Mouse (Mus musculus) olfactory bulb, adult 2 months (tissue): ENCODE results near the gene Os9. TPM values are rescaled to one million over a fixed set of nuclear protein-coding genes. Genes with fewer than 3 reads are reported as not detected.
"Not testable (repeated sequence)": the region's sequence is repeated elsewhere in the genome, so short reads cannot be mapped to it uniquely, and the experiment has no call there.

Experiments
- H3K27ac ChIP-seq: fragments of 200-500 bp; 2 replicates; pipeline ENCODE4 v1.5.1; 2012; ENCODE audit warnings: low read depth, low read length; ENCODE audit not compliant: insufficient read depth
- H3K4me1 ChIP-seq: fragments of 200-500 bp; 2 replicates; pipeline ENCODE4 v1.6.1; 2012; ENCODE audit warnings: low read length; ENCODE audit not compliant: control insufficient read depth, insufficient read depth
- H3K4me3 ChIP-seq: fragments of 200-500 bp; 2 replicates; pipeline ENCODE4 v1.5.1; 2012; ENCODE audit warnings: mild to moderate bottlenecking, low read depth, low read length, moderate library complexity; ENCODE audit not compliant: insufficient read depth
- CTCF ChIP-seq: fragments of 200-500 bp; IDR thresholded peaks from 2 replicates; pipeline ENCODE4 v1.5.1; 2012; ENCODE audit warnings: low read depth, mild to moderate bottlenecking, low read length, moderate library complexity; ENCODE audit not compliant: insufficient read depth
- POLR2A ChIP-seq: fragments of 200-500 bp; IDR thresholded peaks from 2 replicates; pipeline ENCODE4 v1.6.1; 2012; ENCODE audit warnings: mild to moderate bottlenecking, low read depth, low read length, moderate library complexity; ENCODE audit not compliant: insufficient read depth
- WGBS: fragments of 180-500 bp; shearing (Covaris S2); methylation state at CpG from one replicate; pipeline ENCODE4 v1.1.7; 2018; 5-methylcytosine and 5-hydroxymethylcytosine counted together
- polyA plus RNA-seq: library from polyadenylated mRNA; stranded (reverse); fragments of >200 nt; gene quantifications from 2 replicates; pipeline ENCODE4 v1.2.4, GENCODE M21; 2012; ENCODE audit warnings: low replicate concordance; ENCODE audit not compliant: missing spikeins, insufficient read depth, insufficient read length

Os9 gene
- polyA plus RNA-seq, 1 experiment, result 124 TPM

GRCm38 (mm10) chr10:127065981-127066380, 55.0 kb downstream of the Os9 start:
- H3K4me3 ChIP-seq, result no peak overlapping the region
- H3K4me1 ChIP-seq, result peaks cover 11% of the 10 kb centered on the region
- no peak overlapping the region for H3K27ac ChIP-seq
- WGBS, result 88% methylated on average over 9 of the region's 9 CpGs
- TF ChIP-seq CTCF (no peak), POLR2A (no peak)

GRCm38 (mm10) chr10:127063913-127064870, 56.7 kb downstream of the Os9 start:
- Histone ChIP-seq H3K27ac (peak overlapping the region; percentile 93), H3K4me1 (peaks cover 15% of the 10 kb centered on the region), H3K4me3 (peak overlapping the region; percentile 93)
- WGBS, result 9% methylated on average over 37 of the region's 37 CpGs
- TF ChIP-seq CTCF (no peak), POLR2A (no peak)

GRCm38 (mm10) chr10:127063239-127063872, 57.6 kb downstream of the Os9 start, which contains the start of gene Cdk4:
Gene Cdk4 (plus strand): TSS chr10:127063534.
- peak within 1 kb of the TSS; percentile 93 for H3K27ac ChIP-seq
- under 1% methylated on average over 46 of the region's 46 CpGs for WGBS

GRCm38 (mm10) chr10:127062503-127062902, 58.4 kb downstream of the Os9 start:
- TF ChIP-seq CTCF (no peak), POLR2A (no peak)
- 60% methylated on average over 5 of the region's 5 CpGs for WGBS
- H3K27ac ChIP-seq, result peak overlapping the region; percentile 46; the same call in 1 of the 2 replicates
- H3K4me1 ChIP-seq, result peaks cover 20% of the 10 kb centered on the region
- no peak overlapping the region for H3K4me3 ChIP-seq

More at GRCm38 (mm10) chr10:127063239-127063872, 57.6 kb downstream of the Os9 start, which contains the start of gene Cdk4:
- Histone ChIP-seq H3K4me3 (peak within 1 kb of the TSS; percentile 93), H3K4me1 (peaks cover 17% of the 10 kb centered on the region)
- TF ChIP-seq POLR2A (peak; percentile 24), CTCF (no peak)

- Histone ChIP-seq H3K4me1 (peaks cover 20% of the 10 kb centered on the region), H3K27ac (peak overlapping the region; percentile 46; the same call in 1 of the 2 replicates)
- 82% methylated on average over 4 of the region's 4 CpGs for WGBS
- not testable (repeated sequence) for H3K4me3 ChIP-seq
Measured at GRCm38 (mm10) chr10:127062101-127062500, 58.8 kb downstream of the Os9 start.

GRCm38 (mm10) chr10:127061513-127061912, 59.4 kb downstream of the Os9 start:
- no peak overlapping the region for H3K4me3 ChIP-seq
- TF ChIP-seq CTCF (no peak), POLR2A (no peak)
- H3K27ac ChIP-seq, result no peak overlapping the region
- H3K4me1 ChIP-seq, result peaks cover 21% of the 10 kb centered on the region
- WGBS, result 75% methylated on average over 2 of the region's 2 CpGs

GRCm38 (mm10) chr10:127061085-127061484, 59.8 kb downstream of the Os9 start:
- WGBS, result 31% methylated on average over 5 of the region's 5 CpGs
- H3K27ac ChIP-seq, result peak overlapping the region; percentile 80; the same call in 1 of the 2 replicates

GRCm38 (mm10) chr10:127059968-127060916, 60.7 kb downstream of the Os9 start, which contains the start of gene March9:
Gene March9 (minus strand): TSS chr10:127060184.
- under 1% methylated on average over 45 of the region's 72 CpGs for WGBS
- Histone ChIP-seq H3K4me3 (peak within 1 kb of the TSS; percentile 78), H3K27ac (peak within 1 kb of the TSS; percentile 80), H3K4me1 (peaks cover 25% of the 10 kb centered on the region)
- no peak for TF ChIP-seq POLR2A
- no peak for TF ChIP-seq CTCF

More at GRCm38 (mm10) chr10:127061085-127061484, 59.8 kb downstream of the Os9 start:
- no peak for TF ChIP-seq POLR2A
- H3K4me1 ChIP-seq, result peaks cover 25% of the 10 kb centered on the region
- no peak overlapping the region for H3K4me3 ChIP-seq
